Mouse (Mus musculus) MN1 (cell line): ENCODE measurements around the gene Sorbs1.

Experiments
- DNase-seq: peaks from one replicate; pipeline ENCODE4 v3.0.0-alpha.2; 2016; ENCODE audit warnings: low spot score

Gene Sorbs1

DNA sequence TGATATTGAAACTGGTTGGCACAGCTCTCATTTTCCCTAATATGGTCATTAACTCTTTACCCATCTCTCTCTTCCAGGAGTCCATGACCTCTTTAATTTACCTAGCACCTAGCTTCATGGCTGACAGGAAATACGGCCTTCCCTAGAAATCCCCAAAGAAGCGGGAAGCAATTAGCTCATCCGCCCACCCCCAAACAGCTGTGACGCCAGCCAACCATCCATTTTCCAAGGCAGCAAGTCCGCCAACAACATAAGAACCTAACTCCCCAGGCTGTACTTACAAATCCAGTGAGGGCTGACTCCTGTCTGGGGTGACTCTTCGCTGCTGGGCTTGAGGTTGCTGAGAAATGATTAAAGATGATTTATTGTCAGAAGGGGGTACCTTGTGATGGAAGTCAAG lies 214.4 kb downstream of the Sorbs1 start:
- DNase-seq = no peak

DNA sequence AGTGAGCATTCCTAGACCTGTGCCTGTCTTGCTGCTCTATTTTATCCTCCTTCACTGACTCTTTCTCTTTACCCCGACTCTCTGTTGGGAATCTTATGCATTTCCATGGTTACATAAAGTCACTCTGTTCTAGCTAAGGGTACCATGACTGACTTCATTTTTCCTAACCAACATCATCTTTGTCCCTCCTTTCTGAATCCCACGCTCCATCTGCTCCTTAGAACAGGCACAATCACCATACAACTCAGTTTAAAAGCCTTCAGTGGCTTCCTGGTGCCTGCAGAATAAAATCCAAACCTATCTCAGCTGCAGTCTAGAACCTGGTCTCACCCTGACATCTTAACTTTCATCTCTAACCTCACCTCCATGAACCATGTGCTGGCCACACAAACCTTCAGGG lies 215.0 kb downstream of the Sorbs1 start:
- no peak for DNase-seq

DNA sequence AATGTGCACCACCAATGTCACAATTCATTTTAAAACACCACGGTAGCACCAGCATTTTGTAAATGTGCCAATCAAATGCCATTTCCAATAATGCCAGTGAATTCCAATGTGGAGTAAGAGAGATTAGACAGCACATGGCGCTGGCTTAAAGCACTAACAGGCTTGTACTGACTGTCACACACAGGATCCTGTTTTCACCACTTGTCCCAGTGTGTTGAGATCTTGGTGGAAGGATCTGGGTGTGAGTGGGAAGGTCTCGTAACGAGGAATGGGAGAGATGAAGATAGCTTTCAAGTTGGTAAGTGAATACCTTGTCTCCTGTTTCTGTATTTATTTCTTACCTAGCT lies 215.8 kb downstream of the Sorbs1 start:
- no peak for DNase-seq

DNA sequence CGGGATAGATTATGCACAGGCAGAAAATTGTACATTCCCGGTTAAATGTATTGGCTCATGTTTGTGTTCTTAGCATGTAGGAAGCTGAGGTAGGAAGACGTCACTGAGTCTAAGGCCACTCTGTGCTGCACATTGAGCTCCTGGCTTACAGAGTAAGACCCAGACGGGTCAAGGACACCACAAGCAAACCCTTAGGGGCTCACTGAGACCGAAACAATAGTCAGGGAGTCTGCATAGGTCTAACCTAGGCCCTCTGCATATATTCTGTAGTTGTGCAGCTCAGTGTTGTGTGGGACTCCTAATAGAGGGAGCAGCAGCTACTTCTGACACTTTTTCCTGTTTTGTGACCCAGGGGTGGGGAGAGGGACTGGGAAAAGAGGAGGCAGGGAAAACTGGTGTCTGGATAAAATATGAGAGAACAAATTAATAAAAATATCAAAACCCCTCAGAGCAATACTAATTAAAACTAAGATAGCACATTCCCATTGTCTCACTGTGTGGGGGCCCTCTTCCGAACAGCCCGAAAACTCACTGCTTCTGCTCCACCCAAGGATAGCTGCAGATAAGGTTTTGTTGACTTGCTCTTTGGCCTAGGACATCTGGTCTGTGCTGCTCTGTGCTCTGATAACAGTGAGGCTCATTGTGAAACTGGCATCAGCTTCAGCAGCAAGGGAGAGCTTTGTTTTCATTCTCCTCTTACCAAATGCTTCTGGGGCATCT lies 216.3 kb downstream of the Sorbs1 start:
- DNase-seq = no peak

DNA sequence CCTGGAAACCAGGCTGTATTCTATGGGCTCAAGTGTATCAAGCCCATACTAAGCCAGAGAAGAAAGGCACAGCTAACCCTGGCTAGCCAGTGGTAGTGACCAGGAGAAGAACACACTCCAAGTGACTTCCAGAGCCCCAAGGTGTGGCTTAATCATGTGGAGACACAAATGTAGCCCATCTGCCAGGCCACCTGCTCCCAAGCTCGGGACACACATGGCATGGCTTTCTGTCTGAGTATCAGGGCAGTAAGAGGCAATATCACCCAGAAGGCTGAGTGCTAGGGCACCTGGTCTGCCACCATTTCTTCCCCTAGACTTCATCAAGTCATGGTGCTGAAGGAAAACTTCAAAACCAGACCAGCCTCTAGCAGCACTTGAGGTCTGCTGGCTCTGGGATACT lies 219.3 kb downstream of the Sorbs1 start:
- no peak for DNase-seq

DNA sequence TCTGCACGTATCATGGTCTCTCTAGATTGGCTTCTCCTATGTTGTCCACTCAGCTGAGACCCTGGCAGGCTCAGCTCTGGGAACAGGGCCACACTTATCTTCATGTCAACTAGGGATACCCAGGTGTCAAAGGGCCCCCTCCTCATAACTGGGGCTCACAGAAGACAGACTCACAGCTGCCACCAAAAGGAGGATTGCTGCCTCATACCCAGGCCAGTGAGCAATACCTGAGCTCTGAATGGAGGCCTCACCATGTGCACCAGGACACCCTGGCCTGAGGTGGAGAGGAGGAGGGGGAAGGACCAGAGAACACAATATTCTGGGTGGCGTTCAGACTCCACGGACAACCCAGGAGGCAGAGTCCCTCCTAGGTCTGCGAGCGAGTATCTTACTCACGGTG lies 219.8 kb downstream of the Sorbs1 start:
- no peak for DNase-seq

DNA sequence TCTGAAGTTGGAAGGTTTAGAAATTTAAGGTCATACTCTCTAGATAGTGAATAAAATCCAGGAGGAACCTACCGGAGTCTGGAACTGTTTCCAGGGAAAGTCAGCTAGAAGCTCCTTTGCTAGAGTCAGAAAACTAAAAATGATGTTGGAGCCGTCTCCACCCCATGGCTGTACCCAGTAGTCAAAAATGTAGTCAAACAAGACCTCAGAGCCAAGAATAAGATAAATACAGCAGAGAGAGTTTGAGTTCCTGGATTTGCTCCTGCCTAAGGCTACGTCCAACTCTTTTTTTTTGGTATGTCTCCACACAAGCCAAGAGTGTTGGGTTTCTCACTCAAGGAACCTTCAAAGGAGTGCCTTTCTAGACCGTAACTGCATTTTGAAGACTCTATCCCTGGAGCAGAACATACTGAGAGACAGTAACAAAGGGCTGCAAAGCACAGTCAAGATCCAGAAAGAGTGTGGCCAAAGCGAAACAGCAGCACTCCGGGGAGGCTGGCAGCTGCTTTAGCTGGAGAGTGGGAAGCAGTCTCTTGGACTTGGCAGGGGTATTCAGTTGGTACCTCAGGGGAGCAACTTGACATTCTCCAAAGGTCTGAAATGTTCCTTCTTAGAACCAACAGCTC lies 223.4 kb downstream of the Sorbs1 start:
- no peak for DNase-seq

DNA sequence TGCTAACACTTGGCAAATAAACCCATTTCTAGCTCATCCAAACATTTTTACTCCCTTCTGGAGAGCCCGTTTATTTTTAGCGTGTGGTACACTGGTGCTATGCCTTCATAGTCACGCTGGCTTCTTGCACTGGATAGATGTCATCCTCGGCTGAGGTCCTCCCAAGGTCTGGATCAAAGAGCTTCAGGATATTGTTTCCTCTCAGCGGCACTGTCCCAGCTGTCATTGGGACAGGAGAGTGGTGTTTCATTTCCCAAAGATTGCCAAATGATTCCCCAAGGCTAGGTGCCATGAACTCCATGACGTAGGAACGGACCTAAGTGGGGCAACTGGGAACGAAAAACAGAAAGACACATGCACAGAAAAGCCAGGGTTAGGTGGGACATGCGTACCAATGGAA lies 225.2 kb downstream of the Sorbs1 start:
- DNase-seq = no peak

DNA sequence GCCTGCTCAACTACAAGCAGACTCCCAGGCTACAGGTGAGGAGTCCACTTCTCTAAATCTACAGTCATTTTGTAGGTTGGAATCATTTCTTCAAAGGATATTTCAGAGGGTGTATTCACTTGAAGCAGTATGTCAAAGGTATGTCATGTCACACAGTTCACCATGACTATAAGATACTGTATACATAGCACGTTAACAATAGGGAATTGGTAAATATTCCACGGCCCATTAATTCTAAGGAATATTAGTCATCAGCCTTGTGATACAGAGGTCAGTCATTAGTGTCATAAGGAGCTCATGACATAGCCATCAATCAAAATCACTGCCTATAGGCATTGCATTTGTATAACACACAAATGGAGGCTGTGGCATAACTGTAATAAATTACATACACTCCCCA lies 228.9 kb downstream of the Sorbs1 start:
- no peak for DNase-seq

DNA sequence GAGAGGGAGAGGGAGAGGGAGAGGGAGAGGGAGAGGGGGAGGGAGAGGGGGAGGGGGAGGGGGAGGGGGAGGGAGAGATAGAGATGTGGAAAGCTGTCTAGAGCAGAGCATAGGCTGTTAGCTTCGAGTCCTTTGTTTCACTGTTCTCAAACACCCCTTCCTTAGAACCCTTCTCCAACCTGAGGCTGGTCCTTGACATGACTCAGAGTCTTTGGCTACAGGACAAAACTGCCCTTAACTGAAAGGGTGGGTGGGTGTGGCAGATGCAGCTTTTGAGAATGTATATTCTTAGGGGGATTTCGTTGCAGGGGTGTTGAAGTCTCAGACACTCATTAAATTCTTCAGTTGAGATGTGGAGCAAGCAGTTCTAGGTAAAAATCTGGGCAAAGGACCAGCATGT lies 230.2 kb downstream of the Sorbs1 start:
- no peak for DNase-seq

DNA sequence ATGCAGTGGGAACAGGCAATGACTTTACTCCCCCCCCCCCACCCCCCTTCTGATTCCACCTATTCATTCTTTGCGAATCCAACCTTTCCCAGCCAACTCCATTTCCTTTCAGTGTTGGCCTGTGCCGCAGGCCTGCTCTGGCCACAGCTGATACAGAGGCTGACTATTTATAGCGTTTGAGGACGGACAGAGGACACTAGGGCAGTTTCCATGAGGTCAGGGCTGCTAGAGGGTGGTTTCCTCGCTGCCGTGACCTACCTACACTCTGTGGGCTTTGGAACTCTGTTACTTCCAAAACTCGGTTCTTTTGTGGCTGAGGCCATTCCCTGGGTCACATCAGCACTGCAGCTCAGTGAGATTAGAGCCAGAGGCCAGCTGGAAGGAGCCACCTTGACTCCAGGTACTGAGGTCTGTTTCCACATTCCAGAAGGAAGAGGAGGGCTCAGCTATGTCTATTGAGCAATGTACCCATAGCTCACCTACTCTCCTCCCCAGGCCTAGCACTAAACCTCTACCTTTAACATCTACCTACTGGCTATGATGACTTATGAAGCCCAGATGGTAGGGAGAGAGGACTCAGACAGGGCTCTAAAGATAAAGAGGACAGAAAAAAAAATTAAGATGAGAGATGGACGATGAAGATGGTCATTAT lies 235.1 kb downstream of the Sorbs1 start:
- no peak for DNase-seq

DNA sequence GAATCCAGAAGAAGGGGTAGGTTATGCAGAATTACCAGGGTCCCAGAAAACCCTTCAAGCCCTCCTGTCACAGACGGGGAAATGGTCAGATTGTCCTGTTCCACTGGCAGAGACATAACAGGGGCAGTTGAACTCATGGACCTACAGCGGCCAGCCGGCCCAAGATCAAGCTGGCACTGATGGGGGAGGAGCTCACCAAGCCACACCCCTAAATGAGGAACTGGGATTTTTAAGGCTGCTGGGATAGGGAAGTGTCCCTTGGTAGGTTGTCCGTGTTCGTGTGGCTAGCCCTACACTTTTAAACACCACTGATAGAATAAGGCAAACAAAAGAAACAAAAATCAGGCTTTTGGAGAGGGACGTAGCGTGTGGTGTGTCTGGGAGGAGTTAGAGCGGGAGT lies 236.1 kb downstream of the Sorbs1 start:
- no peak for DNase-seq

DNA sequence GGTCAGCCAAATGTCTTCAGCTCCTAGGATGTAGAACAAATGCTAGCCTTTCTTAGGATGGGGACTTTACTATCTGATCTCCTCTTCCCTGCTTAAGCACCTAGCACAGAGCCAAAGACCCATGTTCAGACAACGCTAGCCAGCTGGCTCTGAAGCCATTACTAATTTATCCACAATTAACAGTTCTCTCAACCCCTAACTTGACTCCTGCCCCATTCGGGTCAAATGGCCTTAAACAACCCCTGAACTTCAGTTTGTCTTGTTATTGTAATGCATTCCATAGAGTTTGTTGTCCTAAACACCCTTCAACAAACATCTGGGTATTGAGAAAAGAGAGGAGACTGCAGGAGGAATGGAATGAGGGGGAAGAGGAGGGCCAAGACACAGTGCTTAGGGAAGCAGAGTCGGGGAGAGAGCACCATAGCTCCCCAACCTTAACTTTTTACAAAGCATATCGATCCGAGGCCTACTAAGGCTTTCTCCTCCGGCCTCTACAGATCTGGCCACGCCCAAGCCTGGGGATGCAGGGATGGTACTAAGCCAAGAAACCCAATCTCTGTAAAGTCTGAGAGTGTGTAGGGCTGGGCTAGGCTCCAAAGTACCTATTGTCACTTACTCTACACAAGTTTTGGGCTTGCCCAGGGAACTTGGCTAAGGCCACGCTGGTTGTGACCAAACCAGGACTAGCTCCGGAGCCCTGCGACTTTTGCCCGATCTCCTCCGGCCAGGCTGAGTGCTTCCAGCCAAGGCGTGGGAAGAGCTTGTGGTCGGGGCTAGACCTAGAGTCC lies 238.0 kb downstream of the Sorbs1 start:
- DNase-seq = no peak

DNA sequence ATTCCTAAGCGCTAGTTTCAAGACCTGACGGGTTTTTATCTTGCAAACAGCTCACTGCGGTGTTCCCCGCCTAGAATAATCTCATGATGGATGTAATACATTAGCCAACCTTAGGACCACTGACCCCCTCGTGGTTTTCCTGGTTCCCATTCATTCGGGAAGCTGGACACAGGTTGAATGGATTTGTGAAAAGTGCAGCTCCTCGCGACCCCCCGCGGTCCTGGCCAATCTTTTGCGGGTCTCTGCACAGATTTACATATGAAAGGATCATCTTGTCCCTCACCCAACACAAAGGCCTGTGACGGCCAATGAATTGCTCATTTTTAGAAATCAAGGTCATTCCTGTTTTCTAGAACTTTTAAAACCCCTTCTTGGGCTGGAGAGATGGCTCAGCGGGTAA lies 240.9 kb downstream of the Sorbs1 start:
- no peak for DNase-seq

DNA sequence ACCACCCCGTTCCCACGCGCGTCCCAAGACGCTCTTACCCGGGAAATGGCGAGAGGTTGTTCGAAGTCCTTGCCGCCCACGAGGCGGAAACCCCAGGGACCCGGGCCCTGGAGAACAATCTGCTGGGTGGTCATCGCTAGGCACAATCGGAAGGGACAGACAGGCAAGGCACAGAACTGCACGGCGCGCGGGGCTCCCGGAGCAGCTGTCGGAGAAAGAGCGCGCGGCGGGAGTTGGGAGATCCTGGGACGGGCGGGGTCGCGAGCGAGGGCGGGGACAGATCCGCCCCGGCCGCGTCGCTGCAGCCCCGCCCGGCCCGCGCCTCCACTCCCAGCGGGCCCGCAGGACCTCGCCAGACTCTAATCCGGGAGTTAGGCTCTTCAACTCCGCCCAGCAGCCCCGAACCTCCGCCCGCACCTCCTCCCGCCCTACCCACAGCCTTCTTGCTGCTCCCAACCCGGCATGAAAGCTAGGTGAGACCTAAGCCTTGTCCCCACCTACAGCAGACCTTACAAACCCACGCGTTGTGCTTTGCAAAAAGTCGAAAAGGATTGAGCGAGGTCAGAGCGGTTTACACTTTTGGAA lies 242.2 kb downstream of the Sorbs1 start, which contains the start of gene Pdlim1:
Pdlim1 (minus strand) TSS at position 535 of the 585 bp plus-strand sequence.
- no peak for DNase-seq

DNA sequence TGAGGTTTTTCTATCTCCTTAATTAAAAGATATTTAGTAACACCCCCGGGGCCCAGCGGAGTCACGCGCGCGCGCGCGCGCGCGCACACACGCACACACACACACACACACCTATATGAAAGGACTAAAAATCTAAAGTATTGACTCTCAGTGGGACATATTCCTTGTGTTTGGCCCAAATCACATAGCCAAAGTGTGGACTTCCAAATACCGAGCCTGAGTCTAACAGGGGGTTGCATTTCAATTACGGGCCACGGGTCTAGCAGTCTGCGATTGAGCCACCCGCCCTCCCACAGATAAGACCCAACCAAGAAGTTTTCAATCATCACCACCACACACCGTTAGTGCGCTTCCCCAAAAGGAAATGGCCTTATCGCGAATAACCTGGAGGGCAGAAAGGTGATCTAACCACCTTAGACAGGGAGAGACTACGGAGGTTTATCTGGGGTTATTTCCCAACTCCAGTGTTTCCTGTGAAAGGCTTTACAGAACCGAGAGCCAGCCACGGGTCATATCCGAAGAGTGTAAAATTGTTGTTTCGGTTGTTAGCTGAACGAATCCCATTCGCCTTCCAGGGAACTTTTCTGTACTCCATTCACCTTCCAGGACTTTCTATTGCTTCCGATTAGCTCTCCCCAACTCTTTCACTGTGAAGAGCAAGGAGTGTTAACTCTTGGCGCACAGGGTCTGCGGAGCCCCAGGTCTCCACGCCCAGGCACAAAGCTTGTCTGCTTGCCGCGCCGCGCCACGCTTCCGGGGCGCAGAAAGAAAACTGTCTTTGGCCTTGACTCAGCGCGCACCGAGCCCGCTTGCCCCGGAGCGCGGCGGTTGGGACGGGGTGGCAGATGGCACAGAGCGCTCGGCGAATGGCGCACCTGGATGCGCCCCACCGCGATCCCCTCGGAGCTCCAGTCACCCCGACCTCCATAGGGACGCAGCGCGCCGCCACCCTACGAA lies 242.9 kb downstream of the Sorbs1 start:
- no peak for DNase-seq

DNA sequence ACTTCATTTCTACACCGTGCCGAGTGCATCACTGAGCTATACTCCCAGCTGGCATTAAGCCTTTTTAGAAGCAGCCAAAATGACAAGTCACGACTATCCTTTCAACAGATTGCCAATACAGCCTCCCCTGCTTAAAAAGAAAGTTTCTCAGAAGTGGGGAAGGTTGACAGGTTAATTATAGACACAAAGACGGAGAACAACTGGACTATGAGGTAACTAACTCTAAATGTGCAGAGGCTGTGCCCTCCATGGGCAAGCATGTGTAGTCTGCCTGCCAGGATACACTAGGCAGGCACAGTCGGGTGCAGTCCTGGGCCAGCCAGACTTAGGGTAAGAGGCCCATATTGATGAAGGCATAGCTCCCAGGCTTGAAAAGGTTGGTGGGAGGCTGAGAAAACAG lies 244.1 kb downstream of the Sorbs1 start:
- DNase-seq = no peak

DNA sequence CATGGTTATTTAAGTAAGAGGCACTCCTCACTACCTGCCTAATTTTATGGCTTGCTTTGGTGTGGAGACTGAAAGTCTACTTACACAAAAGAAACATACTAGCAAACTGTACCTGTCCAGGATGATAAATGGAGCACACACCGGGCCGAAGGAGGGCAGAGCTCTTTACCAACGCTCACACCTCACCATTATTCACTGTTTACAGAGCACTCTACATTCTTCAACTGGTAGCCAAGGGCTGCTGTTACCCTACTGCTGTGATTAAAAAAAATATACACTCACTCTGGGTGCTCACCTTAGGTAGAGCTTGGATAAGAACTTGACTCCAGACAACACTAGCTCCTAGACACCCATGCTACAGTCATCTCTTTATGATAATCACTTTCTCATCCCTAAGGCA lies 245.1 kb downstream of the Sorbs1 start:
- no peak for DNase-seq

DNA sequence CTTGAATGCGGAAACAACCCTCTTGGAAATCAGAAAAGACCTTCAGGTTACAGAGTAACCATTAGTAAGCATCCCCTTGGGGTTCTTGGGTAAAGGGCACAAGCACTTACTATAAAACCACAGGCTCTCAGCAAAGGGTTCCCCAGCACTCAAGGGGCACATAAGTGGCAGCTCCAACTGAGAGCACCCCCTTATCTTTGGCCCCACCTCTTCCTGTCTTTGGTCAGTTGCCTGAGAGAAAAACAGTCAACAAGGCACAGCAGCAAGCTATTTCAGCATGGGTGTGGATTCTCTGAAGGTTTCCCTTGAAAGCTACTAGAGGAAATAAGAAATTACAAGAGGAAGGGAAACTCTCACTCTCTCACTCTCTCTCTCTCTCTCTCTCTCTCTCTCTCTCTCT lies 246.2 kb downstream of the Sorbs1 start:
- DNase-seq = no peak

DNA sequence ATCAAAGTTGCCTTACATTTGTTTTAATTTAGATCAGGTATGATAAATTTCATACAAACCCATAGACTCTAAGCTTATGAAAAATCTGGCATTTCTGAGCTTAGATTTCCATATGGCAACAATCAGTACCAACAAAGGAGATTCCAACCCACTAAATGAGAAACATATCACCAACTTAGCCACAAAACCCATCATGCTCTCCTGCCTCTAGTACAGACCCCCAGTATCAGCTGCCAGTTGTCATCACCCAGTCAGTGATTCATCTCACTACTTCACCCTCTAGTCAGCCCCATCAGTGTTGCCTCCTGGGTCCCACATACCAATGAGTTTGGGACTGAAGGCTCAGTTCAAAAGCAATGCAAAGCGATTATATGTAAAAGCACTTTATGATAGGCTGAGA lies 254.1 kb downstream of the Sorbs1 start:
- DNase-seq = no peak

DNA sequence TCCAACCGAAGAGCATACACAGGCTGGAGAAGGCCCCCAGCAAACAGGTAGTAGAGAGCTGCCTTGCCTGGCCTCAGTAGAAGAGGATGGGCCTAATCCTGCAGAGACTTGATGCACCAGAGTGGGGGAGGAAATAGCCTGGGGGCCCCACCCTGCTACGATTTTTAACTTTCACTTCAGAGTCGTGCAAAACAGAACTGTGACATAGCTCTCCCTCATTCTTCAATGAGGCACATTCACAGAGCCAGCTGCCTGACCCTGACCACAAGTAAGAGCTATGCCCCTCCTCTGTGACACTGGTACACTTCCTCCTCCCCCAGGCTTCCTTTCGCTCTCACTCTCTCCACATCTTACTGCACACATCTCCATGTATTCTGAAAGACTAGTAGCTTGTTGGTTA lies 256.2 kb downstream of the Sorbs1 start:
- DNase-seq = no peak
